Mouse (Mus musculus) 3T3-L1 (cell line): ENCODE results near the gene Syne2.

Experiments
- DNase-seq: peaks from one replicate; pipeline ENCODE4 v3.0.0-alpha.2; 2015; ENCODE audit warnings: low read depth, low spot score

Gene Syne2

GRCm38 (mm10) chr12:75817959-75818452 lies at the start of gene Syne2:
Syne2 (plus strand) TSS chr12:75818134.
- DNase-seq: peak; percentile 76

GRCm38 (mm10) chr12:75771410-75771809 lies 46.5 kb upstream of the Syne2 start:
- no peak for DNase-seq

- peak; percentile 78 for DNase-seq
Measured at GRCm38 (mm10) chr12:75772424-75773034, 45.4 kb upstream of the Syne2 start.

GRCm38 (mm10) chr12:75781445-75781844 lies 36.5 kb upstream of the Syne2 start:
- no peak for DNase-seq

- DNase-seq: no peak
Measured at GRCm38 (mm10) chr12:75781995-75782394, 35.9 kb upstream of the Syne2 start.

GRCm38 (mm10) chr12:75784271-75784751 lies 33.6 kb upstream of the Syne2 start:
- no peak for DNase-seq

GRCm38 (mm10) chr12:75786681-75787080 lies 31.3 kb upstream of the Syne2 start:
- DNase-seq: peak; percentile 86

- DNase-seq: no peak
Measured at GRCm38 (mm10) chr12:75789451-75789850, 28.5 kb upstream of the Syne2 start.

- no peak for DNase-seq
Measured at GRCm38 (mm10) chr12:75794527-75794926, 23.4 kb upstream of the Syne2 start.

- DNase-seq: peak; percentile 65
Measured at GRCm38 (mm10) chr12:75796510-75796909, 21.4 kb upstream of the Syne2 start.

GRCm38 (mm10) chr12:75806281-75806680 lies 11.7 kb upstream of the Syne2 start:
- DNase-seq: no peak

GRCm38 (mm10) chr12:75813766-75814165 lies 4.2 kb upstream of the Syne2 start:
- DNase-seq: peak; percentile 57

- DNase-seq: no peak
Measured at GRCm38 (mm10) chr12:75814551-75814950, 3.4 kb upstream of the Syne2 start.

GRCm38 (mm10) chr12:75816981-75817856 lies 715 bp upstream of the Syne2 start:
- DNase-seq: peak; percentile 27

GRCm38 (mm10) chr12:75818453-75819434 lies 810 bp downstream of the Syne2 start:
- DNase-seq: peak; percentile 64

GRCm38 (mm10) chr12:75819481-75819880 lies 1.5 kb downstream of the Syne2 start:
- no peak for DNase-seq

GRCm38 (mm10) chr12:75820216-75820615 lies 2.3 kb downstream of the Syne2 start:
- peak; percentile 25 for DNase-seq

- no peak for DNase-seq
Measured at GRCm38 (mm10) chr12:75822122-75822521, 4.2 kb downstream of the Syne2 start.

- DNase-seq: no peak
Measured at GRCm38 (mm10) chr12:75823475-75823874, 5.5 kb downstream of the Syne2 start.

GRCm38 (mm10) chr12:75825458-75825857 lies 7.5 kb downstream of the Syne2 start:
- no peak for DNase-seq

GRCm38 (mm10) chr12:75826699-75827353 lies 8.9 kb downstream of the Syne2 start:
- peak; percentile 69 for DNase-seq
